Mouse (Mus musculus): ENCODE measurements around the gene Pid1.

Gene Pid1

DNA sequence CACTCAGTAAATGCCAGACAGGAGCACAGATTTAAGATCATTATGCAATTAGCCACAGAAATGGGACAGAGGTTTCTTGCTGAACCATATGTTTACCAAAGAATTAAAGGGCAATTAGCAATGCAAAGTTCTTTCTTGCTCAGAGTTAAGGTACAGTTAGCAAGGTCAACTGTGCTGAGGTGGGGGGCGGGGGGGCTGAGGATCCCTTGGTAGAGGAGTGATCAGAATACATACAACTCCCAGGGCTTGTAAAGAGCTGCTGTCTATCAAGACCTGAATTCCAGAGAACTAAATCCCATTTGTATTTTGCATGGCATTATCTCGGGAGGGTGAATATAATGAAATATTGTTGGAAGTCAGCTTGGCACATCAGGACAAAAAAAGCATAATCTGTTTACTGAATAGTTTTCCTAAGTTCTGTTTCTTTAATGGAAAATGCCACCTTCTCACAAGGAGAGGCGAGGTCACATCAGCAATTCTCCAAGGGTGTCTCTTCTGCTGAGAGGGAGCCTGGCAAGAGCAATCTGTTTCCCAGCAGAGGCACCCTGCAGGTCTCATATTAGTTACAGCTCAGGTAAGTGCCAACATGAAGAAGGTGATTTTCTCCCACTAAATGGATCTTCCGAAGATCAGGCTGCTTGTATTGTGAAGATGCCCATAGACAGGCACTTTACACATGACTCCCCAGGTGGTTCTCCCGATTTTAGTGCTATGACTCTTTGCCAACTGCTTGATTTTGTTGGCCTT is 306.9 kb downstream of the Pid1 start:
- DNase-seq (ENCODE audit: low spot score) = no peak

- DNase-seq (ENCODE audit: low spot score) = no peak
Observed at GRCm38 (mm10) chr1:84056306-84056705, 307.7 kb downstream of the Pid1 start.

- no peak for DNase-seq (ENCODE audit: low spot score)
Observed at GRCm38 (mm10) chr1:84025746-84026145, 338.2 kb downstream of the Pid1 start.

DNA sequence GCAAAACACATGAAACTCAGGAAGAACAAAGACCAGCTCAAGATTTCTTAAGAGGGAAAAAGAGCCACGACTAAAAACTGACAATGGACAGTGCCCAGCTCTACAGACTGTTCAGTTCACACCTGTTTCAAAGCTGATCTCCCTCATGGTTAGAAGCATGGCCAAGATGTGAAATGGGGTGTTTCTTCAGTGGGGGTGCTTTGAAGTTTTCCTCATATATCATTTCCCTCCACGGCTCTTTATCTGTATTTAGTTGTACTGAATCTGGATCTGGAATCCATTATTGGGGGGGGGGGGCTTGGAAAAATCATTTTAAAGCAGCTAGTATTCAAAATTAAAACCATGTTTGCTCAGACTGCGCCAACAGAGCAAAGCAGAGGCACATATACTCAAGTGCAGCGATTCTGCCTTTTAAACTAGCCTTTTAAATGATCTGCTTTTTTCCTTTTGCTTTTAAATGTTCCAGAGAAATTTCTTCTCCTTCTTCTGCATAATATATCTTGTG is 351.1 kb downstream of the Pid1 start:
- no peak for DNase-seq (ENCODE audit: low spot score)

- DNase-seq (ENCODE audit: low spot score) = no peak
Observed at GRCm38 (mm10) chr1:84002630-84003029, 361.4 kb downstream of the Pid1 start.
